Mouse (Mus musculus) thymus, postnatal 10 days (tissue): ENCODE results near the gene Prrc2c.
"Not testable (repeated sequence)": the region's sequence is repeated elsewhere in the genome, so short reads cannot be mapped to it uniquely, and the experiment has no call there.

Source experiments
- DNase-seq, 2 experiments: peaks; one replicate each; pipeline ENCODE4 v3.0.0; 2021; ENCODE audit warnings: low spot score in 2 of 2

Prrc2c gene

DNA sequence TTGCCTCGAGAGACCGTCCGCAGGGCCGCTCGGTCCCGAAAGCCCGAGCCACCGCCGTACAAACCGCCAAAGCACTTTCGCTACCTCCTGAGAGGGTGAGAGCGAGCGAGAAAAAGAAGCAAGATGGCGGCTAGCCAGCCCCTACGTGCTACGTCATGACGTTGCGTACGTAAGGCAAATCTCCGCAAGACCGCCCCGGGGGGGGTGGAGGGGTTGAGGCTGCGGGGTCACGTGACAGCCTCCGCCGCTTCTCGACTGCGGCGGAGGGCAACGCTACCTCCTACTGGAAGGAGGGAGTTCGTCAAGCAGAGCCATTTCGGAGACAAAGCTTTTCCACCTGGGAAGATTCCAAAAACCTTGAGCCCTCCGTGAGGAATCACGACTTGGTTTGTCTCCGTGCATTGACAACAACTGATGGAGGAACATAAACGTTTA lies at the start of gene Prrc2c:
Prrc2c (minus strand) TSS at position 156 of the 435 bp plus-strand sequence.
- DNase-seq: peak; percentile 97

DNA sequence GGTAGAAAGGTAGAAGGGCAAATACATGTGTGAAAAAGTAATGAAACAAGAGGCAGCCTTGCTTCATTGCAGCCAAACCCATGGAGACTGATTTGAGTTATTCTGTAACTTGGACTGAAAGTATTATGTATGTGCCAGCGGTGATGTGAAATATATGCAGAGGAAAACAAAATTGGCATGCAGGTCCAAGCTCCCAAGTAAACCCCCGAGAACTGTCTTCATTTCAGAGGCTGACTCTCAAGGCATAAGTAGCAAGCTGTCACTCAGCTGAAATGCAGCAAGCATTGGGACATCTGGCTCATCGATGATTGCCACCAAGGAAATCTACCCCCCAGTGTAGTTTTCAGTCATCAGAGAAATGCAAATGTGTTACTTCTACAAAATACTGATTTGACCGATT lies 44.9 kb upstream of the Prrc2c start:
- no peak for DNase-seq

DNA sequence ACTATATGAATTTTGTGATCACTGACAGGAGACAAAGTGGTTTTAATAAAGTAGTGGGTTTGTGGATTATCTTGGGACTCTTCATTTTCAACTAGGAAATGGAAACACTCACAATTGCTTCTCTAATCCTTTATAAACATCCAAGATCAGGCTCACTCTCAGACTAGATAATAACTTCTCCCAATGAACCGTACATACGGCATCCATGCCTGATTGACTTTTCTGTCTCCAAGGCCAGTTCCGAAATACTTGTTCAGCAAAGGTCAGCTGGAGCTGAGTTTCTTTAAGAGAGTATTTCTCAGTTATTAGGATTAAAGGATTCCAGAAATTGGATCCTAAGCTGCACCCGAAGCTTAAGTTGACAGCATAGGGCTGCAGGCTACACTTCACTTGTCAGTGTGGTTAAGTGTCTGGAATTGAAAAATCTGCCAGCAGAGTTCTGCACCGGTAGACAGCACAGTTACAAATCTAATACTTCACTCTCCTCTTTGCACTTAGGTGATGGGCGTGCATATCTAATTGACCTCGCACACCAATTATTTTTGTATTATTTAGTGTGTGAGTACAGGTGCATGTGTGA lies 43.4 kb upstream of the Prrc2c start:
- no peak for DNase-seq

DNA sequence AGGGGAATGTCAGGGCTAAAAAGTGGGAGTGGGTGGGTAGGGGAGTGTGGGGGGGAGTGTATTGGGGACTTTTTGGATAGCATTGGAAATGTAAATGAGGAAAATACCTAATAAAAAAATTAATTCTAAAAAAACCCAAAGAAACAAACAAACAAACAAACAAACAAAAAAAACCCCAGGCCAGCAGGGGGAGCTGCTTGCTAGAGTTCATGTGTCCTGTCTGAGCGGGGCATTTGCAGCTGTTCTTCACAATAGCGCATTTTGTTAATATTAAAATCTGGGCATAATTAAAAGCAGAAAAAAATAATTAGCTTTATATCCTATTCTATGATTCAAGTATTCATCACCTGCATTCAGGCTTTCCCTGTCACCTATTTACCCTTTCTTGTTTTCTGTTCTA lies 40.7 kb upstream of the Prrc2c start:
- not testable (repeated sequence) for DNase-seq

DNA sequence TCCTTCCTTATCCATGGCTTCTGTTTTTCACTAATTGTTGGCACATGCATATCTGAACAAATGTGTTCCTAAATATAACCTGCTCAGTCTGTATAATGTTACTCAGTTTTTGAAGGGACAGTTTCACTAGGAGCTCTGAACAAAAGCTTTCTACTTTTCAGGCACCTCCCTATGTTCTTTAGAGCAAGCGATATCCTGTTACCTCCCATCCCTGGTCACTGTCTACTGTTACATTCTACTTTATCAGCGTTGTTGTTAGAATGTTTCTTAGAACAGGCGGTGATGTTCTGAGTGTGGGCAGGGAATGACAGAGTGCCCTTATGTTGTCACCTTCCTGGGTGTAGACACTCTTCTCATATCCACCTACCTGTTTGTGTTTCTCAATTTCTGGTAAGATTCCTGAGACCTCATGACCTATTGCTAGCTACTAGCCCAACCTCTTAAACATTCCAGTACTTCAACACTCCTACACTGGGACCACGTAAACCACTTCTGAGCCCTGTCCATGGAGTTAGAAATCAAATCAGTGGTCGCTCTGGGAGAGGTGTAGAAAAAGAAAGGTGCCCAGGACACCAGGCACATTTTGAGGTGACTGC lies 37.7 kb upstream of the Prrc2c start:
- no peak for DNase-seq

DNA sequence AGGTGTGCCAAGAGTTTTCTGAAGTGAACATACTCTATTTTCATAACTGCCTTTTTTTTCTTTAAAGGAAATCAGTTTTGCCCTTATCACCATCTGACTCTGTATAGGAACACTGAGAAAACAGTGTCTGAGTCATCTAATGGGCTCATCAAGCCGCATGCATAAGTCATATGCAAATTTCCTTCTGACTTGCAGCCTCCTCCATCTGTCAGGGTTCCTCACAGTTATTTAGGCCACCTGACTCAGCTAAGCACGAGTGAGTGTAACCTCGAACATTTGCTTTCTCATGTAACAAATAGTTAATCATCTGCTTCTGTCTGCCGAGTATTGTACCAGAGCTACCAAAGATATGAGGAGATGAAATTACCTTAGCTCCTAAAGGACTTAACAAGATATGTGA lies 33.3 kb upstream of the Prrc2c start:
- DNase-seq: no peak

DNA sequence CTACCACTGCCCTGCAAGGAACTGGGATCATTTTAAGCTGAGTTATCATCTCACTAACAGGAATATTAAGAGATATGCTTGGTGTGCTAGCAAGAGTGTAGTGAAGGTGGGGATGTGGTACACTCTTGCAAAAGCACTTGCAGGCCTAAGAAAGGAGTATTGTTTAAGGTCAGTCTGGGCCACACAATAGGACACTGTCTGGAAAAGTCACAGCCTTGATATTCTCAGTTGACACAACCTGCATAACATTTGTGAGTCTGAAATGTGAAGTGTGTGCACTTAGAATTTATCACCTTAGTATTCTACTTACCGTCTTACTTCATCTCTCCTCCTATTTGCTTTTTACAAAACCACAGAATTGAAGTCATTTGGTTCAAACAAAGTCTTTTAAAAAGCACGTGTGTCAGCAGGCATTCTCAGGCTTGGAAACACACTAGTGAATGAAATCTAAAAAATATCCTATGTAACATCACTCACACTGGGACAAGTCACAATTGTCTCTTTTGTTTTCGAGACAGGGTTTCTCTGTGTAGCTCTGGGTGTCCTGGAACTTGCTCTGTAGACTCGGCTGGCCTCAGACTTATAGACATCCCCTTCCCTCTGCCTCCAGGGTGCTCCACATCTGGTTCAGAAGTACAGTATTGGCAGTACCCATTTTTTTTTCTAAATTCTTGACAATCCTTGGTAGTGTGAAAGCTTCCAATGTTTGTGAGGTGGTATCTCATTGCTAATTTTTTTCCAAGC lies 31.4 kb upstream of the Prrc2c start:
- no peak for DNase-seq

DNA sequence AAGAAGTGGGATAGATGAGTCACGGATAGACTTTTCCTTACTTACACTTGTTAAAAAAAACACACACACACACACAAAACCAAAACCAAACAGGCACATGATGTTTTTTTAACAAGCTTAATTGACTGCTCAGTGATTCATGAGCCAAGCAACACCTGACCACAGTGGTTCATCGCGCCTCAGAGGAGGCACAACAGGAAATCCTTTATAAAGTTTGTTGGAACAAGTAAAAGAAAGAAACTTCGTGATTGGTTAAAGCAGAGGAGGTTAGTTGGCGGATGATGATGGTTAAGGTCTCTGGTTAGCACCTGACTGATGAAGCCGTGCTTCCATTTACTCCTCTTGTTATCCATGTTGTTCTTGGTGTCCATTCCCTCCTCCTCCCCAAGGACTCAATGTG lies 11.7 kb upstream of the Prrc2c start:
- DNase-seq: no peak

DNA sequence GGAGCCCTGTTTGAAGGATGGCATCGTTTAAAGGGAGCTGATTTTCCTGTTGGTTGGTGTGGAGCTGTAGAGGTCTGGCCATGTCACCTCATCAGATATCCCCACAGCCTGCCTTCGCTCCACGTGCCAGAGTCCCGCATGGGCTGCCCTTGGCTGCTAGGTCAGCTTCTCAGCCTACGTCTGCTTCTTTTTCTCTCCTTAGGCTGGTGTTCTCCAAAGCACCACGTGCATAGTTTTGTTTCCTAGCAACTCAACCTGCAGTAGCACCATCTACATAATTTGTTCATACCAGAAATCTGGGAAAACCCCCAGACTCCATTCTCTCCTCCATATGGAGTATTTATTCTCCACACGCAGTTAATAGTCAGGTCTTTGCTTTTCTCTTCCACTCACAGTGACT lies 9.3 kb upstream of the Prrc2c start:
- DNase-seq: no peak

DNA sequence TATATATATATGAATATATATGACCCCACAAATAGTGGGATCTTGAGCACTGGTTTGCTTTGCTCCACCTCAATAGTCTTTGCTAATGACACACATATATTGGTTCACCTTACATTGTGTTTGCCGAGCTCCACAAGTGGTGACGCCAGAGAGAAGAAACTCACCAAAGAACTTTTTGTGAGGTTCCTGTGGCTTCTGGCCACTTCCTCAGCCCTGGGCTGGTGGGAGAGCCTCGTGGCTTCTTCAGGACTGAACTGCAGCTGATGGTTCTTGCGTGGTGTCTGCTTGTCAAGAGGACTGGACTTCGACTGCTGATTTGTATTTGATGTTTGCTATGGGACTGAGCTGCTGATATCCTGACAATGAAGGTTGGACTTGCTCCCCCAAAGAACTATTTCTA lies 8.4 kb upstream of the Prrc2c start:
- no peak for DNase-seq

DNA sequence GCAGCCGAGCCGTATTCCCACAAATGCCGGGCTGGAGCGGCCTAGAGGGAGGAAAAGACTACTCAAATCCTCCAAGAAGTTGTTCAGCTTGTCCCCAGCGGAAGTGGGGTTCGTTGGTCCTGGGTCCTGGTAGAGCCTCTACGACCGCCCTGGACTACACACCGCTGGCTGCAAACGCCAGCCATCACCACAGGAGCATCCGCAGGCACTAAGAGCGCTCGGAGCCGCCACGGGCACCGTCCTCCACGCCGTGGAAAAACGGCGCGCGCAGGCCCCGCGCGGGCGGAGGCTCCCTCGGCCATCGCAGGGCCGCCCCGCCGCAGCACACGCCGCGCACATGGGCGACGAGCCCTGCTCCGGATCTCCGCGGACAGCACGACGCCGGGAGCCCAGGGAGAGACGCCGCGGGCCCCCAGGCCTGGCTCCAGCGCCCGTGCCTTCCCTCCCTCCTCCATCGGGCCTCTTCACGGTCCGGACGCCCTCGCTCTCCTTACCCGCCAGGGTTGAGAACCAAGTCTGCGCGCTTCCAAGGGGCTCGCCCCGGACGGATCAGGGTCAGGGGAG lies 443 bp downstream of the Prrc2c start:
- peak in 1 of 2 experiments; percentile 41 for DNase-seq

DNA sequence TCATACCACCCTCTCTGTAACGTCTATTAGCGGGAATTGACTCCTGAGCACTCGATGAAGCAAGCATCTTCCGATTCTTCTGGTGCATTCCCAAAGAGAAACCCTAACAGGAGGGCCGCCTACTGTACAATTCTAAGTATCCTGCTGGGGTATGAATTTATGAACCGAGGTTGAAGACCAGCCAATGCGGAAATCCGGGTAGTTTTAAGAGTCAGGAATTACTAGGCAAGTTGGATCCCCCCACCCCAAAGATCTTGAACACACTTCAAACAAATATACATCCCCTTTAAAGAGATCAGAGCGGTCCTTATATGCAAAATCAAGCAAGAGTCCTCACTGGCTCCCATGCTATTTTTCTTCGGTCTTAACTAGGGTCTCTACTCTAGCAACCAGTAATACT lies 950 bp downstream of the Prrc2c start:
- no peak for DNase-seq

DNA sequence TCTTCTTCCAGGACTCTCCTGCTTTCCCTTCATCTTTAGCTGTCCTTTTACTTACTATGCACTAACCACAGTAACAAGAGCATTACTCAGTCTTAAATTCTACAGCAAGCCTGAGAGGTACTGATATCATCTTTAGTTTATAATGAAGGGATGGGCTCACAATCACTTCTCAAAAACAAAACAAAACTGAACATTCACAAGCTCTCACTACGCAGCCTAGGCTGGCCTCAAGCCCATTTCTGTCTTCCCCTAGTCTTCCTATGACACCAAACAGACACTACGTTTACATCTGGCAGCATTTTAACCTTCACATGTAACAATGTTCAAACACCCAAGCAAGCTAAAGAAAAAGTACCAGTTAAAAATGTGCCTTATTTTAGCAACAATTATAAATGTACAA lies 1.9 kb downstream of the Prrc2c start:
- no peak for DNase-seq

DNA sequence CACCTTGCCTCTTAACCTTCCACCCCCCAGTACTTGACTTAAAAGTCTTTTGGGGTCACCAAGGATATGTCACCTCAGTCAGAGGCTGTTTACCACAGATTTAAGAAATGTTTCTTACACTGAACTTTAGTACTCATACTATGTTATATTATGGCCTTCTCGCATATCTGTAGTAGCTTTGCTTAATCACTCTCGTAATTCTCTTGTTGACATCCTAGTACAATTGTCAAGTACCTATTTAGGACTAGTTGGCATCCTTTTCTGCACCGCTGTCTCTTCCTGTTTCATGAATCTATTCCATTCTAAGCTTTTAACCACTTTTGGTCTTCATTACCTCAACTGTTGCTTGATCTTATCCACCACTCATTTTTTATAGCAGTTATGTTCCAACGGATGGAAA lies 5.3 kb downstream of the Prrc2c start:
- DNase-seq: no peak

DNA sequence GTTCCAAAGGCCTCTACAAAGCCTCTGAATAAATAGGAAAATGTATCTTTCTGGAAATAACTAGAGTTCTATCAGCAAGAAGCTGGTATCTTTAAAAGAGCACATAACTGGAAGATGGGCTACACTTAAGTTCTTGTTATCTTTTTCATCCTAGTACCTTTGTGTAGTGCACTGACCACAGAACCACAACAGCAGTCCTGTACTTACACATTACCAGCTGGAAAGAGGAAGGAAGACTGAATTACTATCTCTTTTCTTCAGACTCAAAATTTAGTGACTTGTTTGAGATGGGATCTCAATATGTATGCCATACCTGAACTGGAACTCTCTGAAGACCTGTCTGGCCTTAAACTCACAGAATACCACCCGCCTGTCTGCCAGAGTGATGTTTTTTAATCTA lies 6.1 kb downstream of the Prrc2c start:
- no peak for DNase-seq

DNA sequence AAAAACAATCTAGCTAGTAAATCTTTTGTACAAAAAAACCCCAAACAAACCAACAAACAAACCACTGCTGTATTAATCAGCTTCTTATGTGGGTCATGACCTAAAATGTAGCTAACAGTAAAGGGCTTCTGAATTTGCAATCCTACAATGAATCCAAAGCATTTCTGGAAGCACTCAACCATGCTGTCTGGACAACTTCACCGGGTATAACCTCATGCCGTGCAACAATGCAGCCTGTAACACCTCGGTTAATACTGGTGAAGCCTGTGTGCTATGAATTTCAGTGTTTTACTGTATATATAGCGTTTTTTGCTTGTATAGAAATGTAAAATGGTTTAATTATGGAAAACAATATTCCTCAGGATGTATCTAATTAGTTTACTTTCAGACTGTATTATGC lies 8.3 kb downstream of the Prrc2c start:
- DNase-seq: no peak

DNA sequence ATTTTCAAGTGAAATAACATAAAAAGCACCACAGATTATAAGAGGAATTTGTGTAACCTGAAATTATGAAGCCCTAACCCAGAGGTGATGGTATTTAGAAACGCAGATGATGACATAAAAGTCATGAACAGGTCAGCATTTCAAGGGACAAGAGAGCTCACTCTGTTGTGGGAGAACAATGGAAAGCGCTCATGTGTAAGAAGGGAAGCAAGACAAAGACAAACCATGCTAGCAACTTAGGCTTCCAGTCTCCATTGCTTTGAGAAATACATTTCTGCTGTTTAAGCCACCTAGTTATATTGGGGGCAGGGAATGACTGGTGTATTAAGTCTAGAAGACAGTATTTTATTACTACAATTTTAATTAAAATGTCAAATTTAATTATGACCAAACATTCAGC lies 10.9 kb downstream of the Prrc2c start:
- DNase-seq: no peak

DNA sequence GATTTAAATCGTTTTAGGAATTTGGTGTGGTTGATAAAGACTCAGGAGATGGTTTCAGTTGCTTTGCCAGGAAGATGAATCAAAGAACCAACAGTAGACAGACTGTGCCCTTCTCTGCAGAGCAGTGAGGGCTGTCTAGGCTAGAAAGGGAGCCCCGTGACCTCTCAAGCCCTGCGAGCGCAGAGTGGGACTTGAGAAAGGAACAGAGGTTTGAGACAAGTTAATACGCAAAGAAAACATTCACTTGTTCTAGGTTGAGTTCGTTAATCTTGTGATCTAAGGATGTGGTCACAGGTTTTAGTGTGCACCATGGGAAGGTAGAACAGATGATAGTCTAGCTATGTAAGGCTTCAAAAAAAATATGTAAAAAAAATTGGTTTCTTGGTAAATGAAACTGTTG lies 12.4 kb downstream of the Prrc2c start:
- peak; percentile 64 to 70 for DNase-seq

DNA sequence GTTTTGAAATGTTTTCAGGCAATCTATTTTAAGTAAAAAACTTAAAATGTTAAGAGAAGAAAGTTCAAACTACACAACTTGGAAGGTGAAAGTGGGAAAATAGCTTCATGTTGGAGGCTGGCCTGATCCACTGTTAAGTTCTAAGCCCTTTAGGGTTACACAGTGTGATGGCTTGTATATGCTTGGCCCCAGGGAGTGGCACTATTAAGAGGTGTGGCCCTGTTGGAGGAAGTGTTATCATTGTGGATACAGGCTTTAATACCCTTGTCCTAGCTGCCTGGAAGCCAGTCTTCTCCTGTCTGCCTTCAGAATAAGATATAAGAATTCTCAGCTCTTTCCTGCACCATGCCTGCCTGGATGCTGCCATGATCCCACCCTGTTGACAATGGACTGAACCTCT lies 16.7 kb downstream of the Prrc2c start:
- no peak for DNase-seq

DNA sequence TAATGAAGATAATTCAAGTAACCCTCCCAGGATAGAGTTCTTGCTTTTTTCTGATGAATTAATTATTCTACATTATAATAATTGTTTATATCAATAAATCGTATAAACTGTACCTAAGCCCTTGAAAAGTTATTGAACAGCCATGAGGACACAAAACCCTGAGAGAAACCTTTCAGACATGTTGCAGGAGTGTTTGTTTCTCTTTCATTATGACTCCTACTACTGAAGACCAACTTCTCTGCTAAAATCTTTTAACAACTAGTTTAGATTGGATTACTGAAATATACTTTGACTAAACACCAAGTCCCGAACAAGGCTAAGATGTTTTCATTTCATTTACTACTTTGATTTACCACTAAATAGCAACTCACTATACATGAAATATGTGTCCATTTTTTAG lies 19.7 kb downstream of the Prrc2c start:
- DNase-seq: no peak

DNA sequence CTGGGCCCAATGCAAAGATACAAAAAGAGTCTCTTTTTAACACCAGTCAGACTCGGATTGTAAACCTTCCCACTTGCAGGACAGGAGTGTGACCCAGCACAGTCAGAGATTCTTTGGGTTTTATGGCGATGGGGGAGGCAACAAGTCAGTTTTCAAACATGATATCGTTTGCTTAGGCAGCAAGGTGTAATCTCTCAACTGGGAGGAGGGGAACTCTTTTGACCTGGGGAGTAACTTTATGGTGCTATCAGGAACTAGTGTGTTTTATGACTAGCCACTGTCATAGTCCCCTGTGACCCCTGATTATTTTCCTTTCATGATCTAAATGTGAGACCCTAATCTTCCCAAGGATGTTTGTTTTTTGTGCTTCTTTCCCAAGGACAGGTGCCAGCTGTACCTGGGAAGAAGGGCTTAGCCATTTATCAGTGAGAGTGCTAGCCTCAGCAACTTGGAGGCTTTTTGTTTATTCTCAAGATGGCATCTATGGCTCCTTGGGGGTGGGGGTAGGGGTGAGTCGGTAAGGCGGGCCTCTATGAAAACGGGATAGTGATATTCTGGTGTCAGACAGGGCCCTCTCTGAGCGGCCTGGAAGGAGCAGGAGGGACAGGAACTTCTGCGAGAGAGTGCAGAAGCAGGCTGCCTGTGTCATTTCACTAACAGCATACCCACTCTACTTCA lies 39.8 kb downstream of the Prrc2c start:
- DNase-seq: no peak

DNA sequence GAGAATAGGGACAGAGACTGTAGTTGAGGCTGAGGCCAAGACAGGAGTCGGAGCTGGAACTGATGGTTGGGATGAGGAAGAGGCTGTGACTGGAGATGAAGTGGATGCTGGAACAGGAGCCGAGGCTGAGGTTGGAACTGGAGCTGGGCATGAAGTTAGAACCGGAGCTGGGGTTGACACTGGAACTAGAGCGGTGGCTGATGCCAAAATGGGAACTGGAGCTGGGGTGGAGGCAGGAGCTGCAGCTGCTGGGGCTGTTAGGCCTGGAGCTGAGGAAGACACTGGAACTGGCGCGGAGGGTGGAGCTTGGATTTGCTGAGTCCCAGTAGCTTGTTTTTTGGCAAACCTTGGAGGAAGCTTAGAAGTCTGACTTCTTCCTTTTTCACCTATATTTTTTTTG lies 42.5 kb downstream of the Prrc2c start:
- no peak for DNase-seq

DNA sequence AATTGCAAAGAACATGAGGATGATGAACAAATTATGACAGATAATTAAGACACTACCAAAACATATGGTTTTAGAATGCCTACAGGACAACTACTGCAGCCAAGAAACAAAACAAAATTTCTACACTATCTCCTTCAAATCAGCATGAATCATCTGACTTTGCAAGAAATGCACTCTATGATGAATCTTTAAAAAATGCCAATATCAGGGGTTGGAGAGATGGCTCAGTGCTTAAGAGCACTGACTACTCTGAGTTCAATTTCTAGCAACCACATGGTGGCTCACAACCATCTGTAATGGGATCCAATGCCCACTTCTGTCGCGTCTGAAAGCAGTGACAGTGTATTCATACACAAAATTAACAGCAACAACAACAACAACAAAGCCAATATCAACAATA lies 46.6 kb downstream of the Prrc2c start:
- no peak for DNase-seq
